Mouse (Mus musculus) C2C12 (cell line): ENCODE measurements around the gene Samd14.

Experiments
- CEBPB ChIP-seq: IDR thresholded peaks from one replicate; pipeline ENCODE4 v1.6.1; 2011; ENCODE audit warnings: low read depth, mild to moderate bottlenecking, control low read depth, moderate library complexity
- CTCF ChIP-seq: IDR thresholded peaks from one replicate; pipeline ENCODE4 v1.5.1; 2011; ENCODE audit not compliant: control insufficient read depth, insufficient read depth, insufficient read length
- MAX ChIP-seq: IDR thresholded peaks from one replicate; pipeline ENCODE4 v1.6.1; 2011; ENCODE audit warnings: mild to moderate bottlenecking, control low read depth
- MYOD1 ChIP-seq: IDR thresholded peaks from one replicate; pipeline ENCODE4 v1.6.1; 2011; ENCODE audit warnings: low read depth; ENCODE audit not compliant: control insufficient read depth, insufficient read length
- MYOG ChIP-seq: IDR thresholded peaks from one replicate; pipeline ENCODE4 v1.6.1; 2011; ENCODE audit not compliant: control insufficient read depth, insufficient read length; ENCODE audit errors: extremely low read depth
- USF1 ChIP-seq: IDR thresholded peaks from one replicate; pipeline ENCODE4 v1.6.1; 2011; ENCODE audit warnings: low read depth, mild to moderate bottlenecking, control low read depth, moderate library complexity

GRCm38 (mm10) chr11:94970210-94970943 is 39.3 kb upstream of the Samd14 start:
- TF ChIP-seq CTCF (peak; percentile 37), USF1 (no peak), CEBPB (no peak), MYOG (no peak), MAX (no peak), MYOD1 (no peak)
